Mouse (Mus musculus) monocyte, adult 2 months (primary cell): ENCODE results near the gene Ndrg4.

ENCODE experiments used
- DNase-seq, 2 experiments: peaks; one replicate each; pipeline ENCODE4 v3.0.0; 2022; ENCODE audit warnings: low spot score in 2 of 2, low read depth in 1 of 2

Ndrg4 gene

GRCm38 (mm10) chr8:95715676-95716531, 39.1 kb downstream of the Ndrg4 start, which contains the start of gene Setd6:
Gene Setd6 (plus strand): TSS chr8:95715881.
- DNase-seq: peak; percentile 39 to 42

GRCm38 (mm10) chr8:95716546-95717335, 40.0 kb downstream of the Ndrg4 start:
- no peak for DNase-seq

- no peak for DNase-seq
Measured at GRCm38 (mm10) chr8:95727625-95728024, 50.8 kb downstream of the Ndrg4 start.

- DNase-seq: no peak
Measured at GRCm38 (mm10) chr8:95738596-95738995, 61.8 kb downstream of the Ndrg4 start.

- DNase-seq: no peak
Measured at GRCm38 (mm10) chr8:95741732-95742131, 65.0 kb downstream of the Ndrg4 start.

- no peak for DNase-seq
Measured at GRCm38 (mm10) chr8:95748028-95748427, 71.2 kb downstream of the Ndrg4 start.

GRCm38 (mm10) chr8:95751924-95752323, 75.1 kb downstream of the Ndrg4 start:
- no peak for DNase-seq

- no peak for DNase-seq
Measured at GRCm38 (mm10) chr8:95760323-95760722, 83.5 kb downstream of the Ndrg4 start.

- DNase-seq: no peak
Measured at GRCm38 (mm10) chr8:95764133-95764532, 87.4 kb downstream of the Ndrg4 start.
